Mouse (Mus musculus) midbrain, embryonic 10.5 days (tissue): ENCODE measurements around the gene Ran. TPM values are rescaled to one million over a fixed set of nuclear protein-coding genes. Genes with fewer than 3 reads are reported as not detected.

Source experiments
- DNase-seq: peaks from one replicate; pipeline ENCODE4 v3.0.0-alpha.2; 2017; ENCODE audit warnings: low spot score
- H3K27ac ChIP-seq: fragments of 300-500 bp; sonication (generic); replicated peaks from 2 replicates; pipeline ENCODE4 v1.5.1; 2016; ENCODE audit warnings: mild to moderate bottlenecking
- H3K27me3 ChIP-seq: fragments of 300-500 bp; sonication (generic); 2 replicates; pipeline ENCODE4 v1.6.1; 2016; ENCODE audit warnings: low read depth, mild to moderate bottlenecking; ENCODE audit not compliant: poor library complexity, severe bottlenecking
- H3K36me3 ChIP-seq: fragments of 300-500 bp; sonication (generic); 2 replicates; pipeline ENCODE4 v1.6.1; 2016; ENCODE audit warnings: mild to moderate bottlenecking, moderate library complexity
- H3K4me1 ChIP-seq: fragments of 300-500 bp; sonication (generic); 2 replicates; pipeline ENCODE4 v1.6.1; 2016
- H3K4me3 ChIP-seq: fragments of 300-500 bp; sonication (generic); 2 replicates; pipeline ENCODE4 v1.5.1; 2016; ENCODE audit warnings: mild to moderate bottlenecking, moderate library complexity
- H3K9me3 ChIP-seq: fragments of 300-500 bp; sonication (generic); replicated peaks from 2 replicates; pipeline ENCODE4 v1.6.1; 2016; ENCODE audit warnings: mild to moderate bottlenecking
- WGBS: fragments of 180-500 bp; shearing (Covaris S2); methylation state at CpG from one replicate; pipeline ENCODE4 v1.1.7; 2016; 5-methylcytosine and 5-hydroxymethylcytosine counted together
- polyA plus RNA-seq: library from polyadenylated mRNA; unstranded; fragments of >200 nt; fragmentation: Nextera tagmentation; extraction: Ambion mirVana; gene quantifications from 2 replicates; pipeline ENCODE4 v1.2.1, GENCODE M21; 2016

Ran gene
- polyA plus RNA-seq, 1 experiment from 2014 or later: 1,091 TPM

DNA sequence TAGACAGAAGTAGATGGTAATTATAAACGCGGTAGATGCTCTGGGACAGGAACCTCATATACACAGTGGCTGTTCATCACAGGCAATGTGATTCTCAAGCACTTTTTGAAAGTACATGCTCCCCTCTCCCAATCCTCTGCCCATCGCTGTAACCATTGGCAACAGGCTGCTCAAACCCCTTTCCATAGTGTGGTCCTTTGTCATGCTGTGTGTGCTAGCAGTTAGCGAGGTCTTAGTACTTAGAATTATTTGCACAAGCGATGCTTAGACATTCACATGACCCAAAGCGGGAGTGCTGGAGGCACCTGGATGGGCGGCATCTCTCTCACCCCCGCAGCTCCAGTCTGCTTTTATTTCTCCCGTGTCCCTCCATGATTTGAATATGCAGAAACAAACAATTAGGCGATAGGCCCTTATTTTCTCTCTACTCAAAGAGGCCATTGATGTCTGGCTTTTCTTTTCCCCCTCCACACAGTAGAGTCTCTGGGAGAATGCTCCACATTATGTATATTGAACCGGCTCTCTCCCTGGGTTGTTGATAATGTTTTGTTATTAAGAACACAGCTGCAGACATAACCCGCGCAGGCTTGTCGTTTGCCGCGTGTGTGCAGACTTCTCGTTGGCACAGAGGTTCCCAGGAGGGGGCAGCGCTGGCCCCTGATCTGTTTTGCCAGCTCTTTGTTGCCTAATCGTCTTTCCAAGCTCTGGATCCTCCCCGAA, 32.9 kb downstream of the Ran start:
- WGBS: 28% methylated on average over 20 of the region's 20 CpGs
- Histone ChIP-seq H3K27me3 (no peaks in the 10 kb centered on the region; the same call in 1 of the 2 replicates), H3K9me3 (no peaks in the 10 kb centered on the region), H3K36me3 (no peaks in the 10 kb centered on the region), H3K4me1 (peaks cover 27% of the 10 kb centered on the region), H3K27ac (peak overlapping the region; percentile 85), H3K4me3 (peak overlapping the region; percentile 36)
- DNase-seq: peak; percentile 48

DNA sequence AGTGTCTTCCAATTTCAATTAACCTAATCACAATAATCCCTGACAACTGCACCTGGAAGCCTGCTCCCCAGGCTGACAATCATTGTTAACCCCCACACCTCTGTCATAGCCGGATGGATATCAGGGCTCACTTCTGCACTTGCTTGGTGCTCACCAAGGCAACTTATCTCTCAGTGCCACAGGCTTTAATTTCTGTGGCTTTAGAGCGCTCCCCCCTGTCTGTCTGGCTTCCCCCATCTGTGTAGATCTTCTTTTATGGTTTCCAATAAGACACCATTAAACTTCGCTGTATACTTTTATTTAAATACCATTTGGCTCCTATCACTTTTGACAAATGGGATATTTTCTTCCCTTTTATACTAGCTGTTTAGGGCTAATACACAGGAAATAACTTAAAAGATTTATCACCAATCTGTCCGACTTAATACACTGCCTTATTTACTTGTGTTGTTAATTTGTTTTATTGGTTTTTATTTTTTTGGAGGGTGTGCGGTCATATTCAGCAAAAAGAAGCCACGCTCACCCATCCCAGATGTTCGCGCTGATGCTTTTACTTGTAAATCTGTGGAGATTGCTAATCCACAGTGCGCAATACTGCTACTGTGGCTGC, 34.9 kb downstream of the Ran start:
- Histone ChIP-seq H3K9me3 (no peaks in the 10 kb centered on the region), H3K4me1 (peaks cover 13% of the 10 kb centered on the region), H3K36me3 (no peaks in the 10 kb centered on the region), H3K4me3 (no peak overlapping the region), H3K27ac (no peak overlapping the region), H3K27me3 (no peaks in the 10 kb centered on the region; the same call in 1 of the 2 replicates)
- WGBS: 86% methylated on average over 9 of the region's 9 CpGs
- no peak for DNase-seq

DNA sequence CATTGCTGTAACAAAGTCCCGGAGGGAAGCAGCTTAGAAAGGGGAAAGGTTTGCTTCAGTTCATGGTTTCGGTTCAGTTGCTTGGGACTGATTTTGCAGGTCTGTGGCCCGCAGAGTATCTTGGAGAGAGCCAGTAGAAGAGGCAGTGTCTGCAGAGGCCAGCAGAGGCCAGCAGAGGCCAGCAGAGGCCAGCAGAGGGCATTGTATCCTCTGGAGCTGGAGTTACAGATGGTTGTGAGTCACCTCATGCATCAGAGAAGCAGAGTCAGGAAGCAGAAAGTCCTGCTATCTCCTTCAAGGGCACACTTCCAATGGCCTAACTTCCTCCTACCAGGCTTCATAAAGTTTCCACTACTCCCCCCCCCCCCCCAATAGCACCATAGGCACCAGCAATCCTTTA, 39.2 kb downstream of the Ran start:
- Histone ChIP-seq H3K4me3 (no peak overlapping the region), H3K27me3 (peaks cover 24% of the 10 kb centered on the region), H3K36me3 (no peaks in the 10 kb centered on the region), H3K4me1 (peaks cover 9% of the 10 kb centered on the region), H3K9me3 (no peaks in the 10 kb centered on the region), H3K27ac (no peak overlapping the region)
- 88% methylated on average over 3 of the region's 3 CpGs for WGBS
- DNase-seq: no peak

DNA sequence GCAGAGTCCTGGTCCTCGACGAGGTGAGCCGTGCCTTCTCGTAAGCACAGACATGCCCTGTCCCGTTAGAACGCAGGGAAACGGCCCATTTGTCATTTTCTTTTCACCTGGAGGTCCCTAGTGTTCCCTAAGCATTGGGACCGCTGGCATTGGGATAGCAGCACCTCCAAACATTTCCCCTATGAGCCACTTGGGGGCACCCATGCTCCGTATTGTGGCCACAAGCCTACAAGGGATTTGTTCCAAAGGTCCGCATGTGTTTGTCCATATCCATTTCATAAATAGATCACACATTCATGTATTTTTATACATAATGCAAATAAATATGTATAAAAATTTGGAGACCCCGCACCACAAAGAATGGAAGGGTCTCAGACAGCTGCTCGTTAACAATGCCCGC, 41.7 kb downstream of the Ran start:
- peak; percentile 63 for DNase-seq
- Histone ChIP-seq H3K27me3 (peaks cover 24% of the 10 kb centered on the region), H3K4me1 (peaks cover 10% of the 10 kb centered on the region), H3K4me3 (no peak overlapping the region), H3K36me3 (no peaks in the 10 kb centered on the region), H3K27ac (no peak overlapping the region), H3K9me3 (no peaks in the 10 kb centered on the region)
- WGBS: 29% methylated on average over 13 of the region's 13 CpGs

DNA sequence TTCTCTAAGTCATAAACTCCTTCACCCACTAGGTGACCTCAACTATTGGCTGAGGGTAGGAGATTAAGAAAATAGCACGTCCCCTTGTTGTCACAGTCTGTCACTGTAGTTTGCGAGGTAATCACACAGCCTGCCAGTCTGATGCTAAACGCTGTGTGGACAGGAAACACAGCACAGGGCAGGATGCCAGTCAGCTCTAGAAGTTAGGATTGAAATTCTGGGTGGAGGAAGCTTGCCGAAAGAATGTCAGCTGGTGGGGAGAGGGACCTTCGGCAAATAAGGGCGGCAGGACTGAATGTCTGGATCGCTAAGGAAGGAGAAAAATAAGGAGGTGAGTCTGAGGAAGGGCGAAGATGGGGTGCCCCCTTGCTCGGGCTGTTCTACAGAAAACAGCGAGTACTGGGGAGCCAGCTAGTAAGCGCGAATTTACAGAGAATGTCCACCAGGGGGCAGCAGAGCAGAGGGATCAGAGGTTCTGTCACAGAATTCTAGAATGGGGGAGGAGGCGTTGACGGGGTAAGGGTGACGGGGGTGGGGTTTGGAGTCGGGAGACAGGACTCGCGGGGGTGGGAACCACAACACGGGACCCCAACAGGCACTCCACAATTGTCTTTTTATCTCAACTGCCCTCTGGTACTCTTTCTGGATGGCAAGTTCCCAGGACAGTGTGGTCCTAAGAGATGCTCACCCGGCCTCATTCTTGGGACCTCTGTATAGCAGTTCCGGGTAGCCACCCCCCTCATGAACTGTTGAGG, 43.3 kb downstream of the Ran start:
- Histone ChIP-seq H3K36me3 (no peaks in the 10 kb centered on the region), H3K27ac (peak overlapping the region; percentile 71), H3K9me3 (no peaks in the 10 kb centered on the region), H3K4me1 (peaks cover 13% of the 10 kb centered on the region), H3K27me3 (peaks cover 24% of the 10 kb centered on the region), H3K4me3 (peak overlapping the region; percentile 40)
- DNase-seq: peak; percentile 83
- 14% methylated on average over 21 of the region's 21 CpGs for WGBS

DNA sequence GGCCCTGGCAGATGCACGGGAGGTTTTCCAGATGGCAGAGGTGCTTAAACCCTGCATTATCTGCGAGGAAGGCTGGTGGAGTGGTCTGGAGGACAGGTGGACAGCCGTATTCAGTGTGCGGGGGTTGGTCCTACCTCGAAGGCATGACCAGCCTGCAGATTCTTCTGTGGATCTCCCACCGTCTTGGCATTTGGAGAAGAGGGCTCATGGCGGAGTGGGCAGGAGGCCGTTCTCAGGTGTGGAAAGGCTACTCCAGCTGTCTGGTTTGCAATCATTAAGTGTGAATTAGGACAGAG, 43.9 kb downstream of the Ran start:
- 59% methylated on average over 8 of the region's 8 CpGs for WGBS
- DNase-seq: no peak

DNA sequence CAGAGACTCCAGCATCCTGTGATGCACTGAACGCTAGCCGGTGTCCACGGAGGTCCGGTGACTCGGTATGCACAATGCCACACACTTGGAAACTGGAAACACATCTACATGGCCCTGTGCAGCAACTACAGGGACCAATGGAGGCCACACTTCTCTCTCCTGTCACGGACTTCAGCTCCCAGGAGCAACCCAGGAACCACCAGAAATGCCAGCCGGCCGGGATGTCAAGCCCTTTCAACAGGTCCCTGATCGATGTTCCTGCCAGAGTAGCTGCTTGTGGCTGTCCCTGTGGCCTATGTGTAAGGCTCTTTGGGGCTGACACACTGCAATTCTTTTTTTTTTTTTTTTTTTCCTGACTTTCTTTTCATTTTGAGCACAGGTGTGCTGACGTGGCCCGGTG, 44.3 kb downstream of the Ran start:
- no peak for DNase-seq
- peaks cover 24% of the 10 kb centered on the region for H3K27me3 ChIP-seq
- peaks cover 14% of the 10 kb centered on the region for H3K4me1 ChIP-seq
- no peak overlapping the region for H3K27ac ChIP-seq
- WGBS: 79% methylated on average over 11 of the region's 11 CpGs
- no peaks in the 10 kb centered on the region for H3K36me3 ChIP-seq
- H3K4me3 ChIP-seq: no peak overlapping the region
- H3K9me3 ChIP-seq: no peaks in the 10 kb centered on the region

More for the DNA sequence above, 43.9 kb downstream of the Ran start:
- Histone ChIP-seq H3K4me3 (peak overlapping the region; percentile 40), H3K27me3 (peaks cover 24% of the 10 kb centered on the region), H3K27ac (peak overlapping the region; percentile 71), H3K36me3 (no peaks in the 10 kb centered on the region), H3K9me3 (no peaks in the 10 kb centered on the region), H3K4me1 (peaks cover 14% of the 10 kb centered on the region)

DNA sequence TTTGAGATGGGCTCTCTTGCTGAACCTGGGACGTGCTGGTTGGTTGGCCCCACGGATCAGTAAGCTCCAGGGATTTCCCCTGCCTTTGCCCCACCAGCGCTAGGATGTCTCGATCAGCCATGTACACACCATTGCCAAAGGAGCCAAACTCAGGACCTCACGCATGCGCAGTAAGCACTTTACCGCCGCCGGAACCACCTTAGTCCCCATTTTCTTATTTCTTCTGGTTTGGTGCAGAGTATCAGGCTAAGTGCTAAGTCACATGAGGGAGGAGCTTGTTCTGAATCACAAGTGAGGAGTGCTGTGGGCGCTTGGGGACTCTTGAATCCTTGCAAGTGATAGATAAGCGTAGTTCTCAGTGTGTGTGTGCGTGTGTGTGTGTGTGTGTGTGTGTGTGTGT, 45.4 kb downstream of the Ran start:
- Histone ChIP-seq H3K36me3 (no peaks in the 10 kb centered on the region), H3K27ac (no peak overlapping the region), H3K27me3 (peaks cover 23% of the 10 kb centered on the region), H3K4me1 (peaks cover 14% of the 10 kb centered on the region), H3K4me3 (no peak overlapping the region), H3K9me3 (no peaks in the 10 kb centered on the region)
- whole genome bisulfite sequencing: 81% methylated on average over 12 of the region's 12 CpGs
- no peak for DNase-seq

DNA sequence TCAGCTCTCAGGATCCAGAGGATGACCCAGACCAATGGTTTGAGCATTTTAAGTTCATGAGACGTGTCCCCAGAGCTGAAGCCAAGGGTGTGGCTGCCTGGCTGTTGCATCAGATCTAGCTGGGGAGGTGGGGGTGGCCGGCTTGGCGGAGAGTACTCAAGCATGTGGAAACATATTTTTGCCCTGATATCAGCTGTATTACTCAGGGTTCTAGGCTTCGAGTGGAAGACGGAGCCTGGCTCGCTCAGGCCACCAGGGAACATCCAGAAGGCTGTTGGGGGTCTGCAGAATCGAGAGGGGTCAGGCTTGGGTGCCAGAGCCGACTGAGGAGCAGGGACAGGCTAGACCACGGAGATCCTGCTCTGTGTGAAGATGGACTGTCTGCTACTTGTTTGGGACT, 46.1 kb downstream of the Ran start:
- WGBS: 87% methylated on average over 9 of the region's 9 CpGs
- Histone ChIP-seq H3K36me3 (no peaks in the 10 kb centered on the region), H3K4me3 (no peak overlapping the region), H3K27me3 (peaks cover 17% of the 10 kb centered on the region), H3K9me3 (no peaks in the 10 kb centered on the region), H3K27ac (0 out of 2 replicates have a peak overlapping the region, but pooled peaks have one; percentile 17), H3K4me1 (peaks cover 14% of the 10 kb centered on the region)
- DNase-seq: no peak

DNA sequence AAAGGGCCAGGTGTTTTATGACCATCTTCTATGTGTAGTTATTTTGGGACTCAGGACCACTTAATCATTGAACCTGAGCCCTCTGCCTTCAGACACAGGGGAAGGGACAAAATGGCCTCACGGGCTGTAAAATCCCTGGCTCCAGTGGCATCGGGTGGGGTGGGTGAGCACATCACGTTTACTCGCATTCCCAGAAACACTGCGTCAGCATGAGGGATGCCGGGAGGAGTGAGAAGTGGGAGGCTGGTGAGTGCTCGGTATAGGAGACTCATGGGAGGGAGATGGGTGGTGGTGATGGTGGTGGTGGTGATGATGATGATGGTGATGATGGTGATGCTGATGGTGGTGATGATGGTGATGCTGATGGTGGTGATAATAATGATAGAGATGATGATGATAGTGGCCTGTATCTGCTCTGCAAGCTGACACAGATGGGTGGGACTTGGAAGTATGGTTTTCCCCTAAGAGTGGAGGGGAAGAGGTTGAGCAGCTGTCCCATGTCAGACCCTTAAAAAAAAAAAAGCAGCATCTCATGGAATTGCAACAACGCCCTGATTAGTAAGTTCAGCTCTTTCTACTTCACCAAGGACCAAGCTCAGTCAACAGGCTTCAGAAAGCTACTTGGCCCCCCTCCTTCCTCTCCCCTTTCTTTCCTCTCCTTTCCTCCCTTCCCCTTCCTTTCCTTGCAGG, 46.8 kb downstream of the Ran start:
- peaks cover 13% of the 10 kb centered on the region for H3K27me3 ChIP-seq
- no peaks in the 10 kb centered on the region for H3K9me3 ChIP-seq
- no peak overlapping the region for H3K4me3 ChIP-seq
- DNase-seq: no peak
- H3K36me3 ChIP-seq: no peaks in the 10 kb centered on the region
- H3K4me1 ChIP-seq: peaks cover 14% of the 10 kb centered on the region
- WGBS: 93% methylated on average over 8 of the region's 8 CpGs
- no peak overlapping the region for H3K27ac ChIP-seq

DNA sequence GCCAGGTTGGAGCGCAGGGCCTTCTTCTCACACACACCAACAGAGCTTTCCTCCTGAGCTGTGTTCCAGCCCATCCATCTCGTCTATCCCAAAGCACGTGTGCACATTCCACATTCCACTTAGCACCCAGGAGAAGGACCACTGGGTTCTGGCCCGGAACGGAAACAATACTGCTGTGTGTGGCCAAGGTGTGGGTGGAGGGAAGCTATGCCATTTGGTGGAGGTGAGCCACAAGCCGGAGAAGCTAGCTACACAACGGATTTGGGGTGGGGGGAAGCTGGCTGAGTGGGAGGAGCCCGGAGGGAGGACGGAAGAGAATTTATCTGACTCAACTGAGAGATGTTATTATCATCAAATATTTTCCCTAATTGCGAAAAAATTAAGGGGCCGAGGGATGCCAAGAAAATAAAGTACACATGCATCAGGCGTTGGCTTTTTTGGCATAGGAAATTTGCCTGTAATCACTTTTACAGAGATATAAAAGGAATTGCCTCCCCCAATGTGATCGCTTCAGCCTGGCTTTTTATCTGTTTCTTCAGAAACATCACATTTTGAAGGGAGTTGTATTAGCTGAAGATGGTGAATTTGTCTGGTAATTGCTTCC, 47.5 kb downstream of the Ran start:
- WGBS: 85% methylated on average over 13 of the region's 13 CpGs
- Histone ChIP-seq H3K27me3 (peaks cover 7% of the 10 kb centered on the region), H3K36me3 (no peaks in the 10 kb centered on the region), H3K4me1 (peaks cover 14% of the 10 kb centered on the region), H3K9me3 (no peaks in the 10 kb centered on the region), H3K27ac (no peak overlapping the region), H3K4me3 (no peak overlapping the region)
- no peak for DNase-seq

DNA sequence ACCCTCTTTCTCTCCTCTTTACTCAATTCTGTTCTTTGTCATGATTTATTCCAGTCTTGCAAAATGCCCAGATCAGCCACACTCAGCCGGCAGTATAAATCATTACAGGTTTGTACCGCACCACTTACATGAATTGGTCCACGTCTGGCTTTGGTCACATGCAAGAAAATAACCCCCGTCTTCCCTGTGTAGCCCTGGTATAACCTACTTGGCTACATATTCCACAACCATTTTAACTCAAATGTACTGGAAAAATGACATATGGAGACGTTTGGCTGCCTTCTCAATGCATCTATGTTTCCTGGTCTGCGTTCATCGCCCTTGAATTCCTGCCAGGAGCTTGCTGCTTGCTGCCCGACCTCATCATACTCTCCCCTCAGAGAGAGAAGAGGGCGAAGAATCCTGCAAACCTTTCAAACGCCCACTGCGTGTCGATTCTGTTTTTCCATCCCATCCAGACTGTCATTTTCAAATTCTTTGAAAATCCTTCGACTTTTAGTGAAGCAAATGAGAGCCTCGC, 52.0 kb downstream of the Ran start:
- Histone ChIP-seq H3K4me3 (no peak overlapping the region), H3K27me3 (no peaks in the 10 kb centered on the region), H3K4me1 (0 out of 2 replicates have a peak, but pooled peaks cover 4% of the 10 kb centered on the region), H3K27ac (no peak overlapping the region), H3K36me3 (no peaks in the 10 kb centered on the region), H3K9me3 (no peaks in the 10 kb centered on the region)
- no peak for DNase-seq
- WGBS: 89% methylated on average over 14 of the region's 14 CpGs
